Mouse (Mus musculus): ENCODE results near the gene Foxn3. TPM values are rescaled to one million over a fixed set of nuclear protein-coding genes. Genes with fewer than 3 reads are reported as not detected.

Foxn3 gene
- polyA plus RNA-seq, 1 experiment from 2014 or later, result 93.4 TPM

DNA sequence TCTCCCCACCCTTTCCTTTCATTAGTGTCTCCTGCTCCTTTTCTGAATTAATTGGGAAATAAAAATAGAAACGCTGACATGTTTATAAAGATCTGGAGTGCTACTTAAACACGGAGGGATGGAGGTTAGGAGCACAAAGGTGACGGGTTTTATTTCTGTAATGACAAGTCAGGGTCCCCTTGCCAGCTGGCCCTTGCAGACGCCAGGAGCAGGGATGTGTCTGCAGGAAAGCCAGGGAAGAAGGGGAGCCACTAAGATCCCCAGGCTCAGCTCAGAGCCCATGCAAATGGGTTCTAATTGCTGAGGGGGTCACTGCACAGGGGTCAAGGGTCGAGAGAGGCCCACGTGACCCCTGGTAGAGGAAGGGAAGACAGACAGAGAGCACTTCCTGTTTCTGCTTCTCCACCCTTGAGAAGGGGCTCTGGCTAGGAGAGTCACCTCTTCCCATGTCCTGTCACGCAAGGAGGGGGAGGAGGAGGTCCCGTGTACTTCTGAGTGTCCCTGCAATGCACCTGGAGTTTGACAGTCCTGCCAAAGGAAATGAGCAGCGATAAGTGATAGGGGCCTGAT lies 36.7 kb downstream of the Foxn3 start:
- Histone ChIP-seq H3K9me3 (ENCODE audit: control insufficient read depth, low read depth, low read length) (no peaks in the 10 kb centered on the region), H3K4me3 (ENCODE audit: low read depth, low read length) (no peak overlapping the region), H3K36me3 (ENCODE audit: control insufficient read depth, insufficient read depth, low read length) (no peaks in the 10 kb centered on the region), H3K9ac (replicated peaks; ENCODE audit: low read depth, low read length) (no peak overlapping the region), H3K27ac (ENCODE audit: low read length) (no peak overlapping the region), H3K4me2 (replicated peaks; ENCODE audit: low read depth, low read length) (no peak overlapping the region), H3K4me1 (ENCODE audit: control insufficient read depth, insufficient read depth, low read length) (peaks cover 35% of the 10 kb centered on the region), H3K27me3 (ENCODE audit: control insufficient read depth, insufficient read depth, low read length) (no peaks in the 10 kb centered on the region)
- WGBS, result 50% methylated on average over 9 of the region's 9 CpGs
- no peak for ATAC-seq (ENCODE audit: insufficient number of reproducible peaks, insufficient read depth, low FRiP score, low read depth)

GRCm38 (mm10) chr12:99522882-99523281 lies 40.5 kb downstream of the Foxn3 start:
- H3K4me1 ChIP-seq (ENCODE audit: control insufficient read depth, insufficient read depth, low read length), result peaks cover 6% of the 10 kb centered on the region; the same call in 1 of the 2 replicates
- no peaks in the 10 kb centered on the region for H3K9me3 ChIP-seq (ENCODE audit: control insufficient read depth, low read depth, low read length)
- no peak overlapping the region for H3K4me3 ChIP-seq (ENCODE audit: low read depth, low read length)
- no peak overlapping the region for H3K9ac ChIP-seq (replicated peaks; ENCODE audit: low read depth, low read length)
- no peaks in the 10 kb centered on the region for H3K27me3 ChIP-seq (ENCODE audit: control insufficient read depth, insufficient read depth, low read length)
- 81% methylated on average over 2 of the region's 2 CpGs for WGBS
- H3K27ac ChIP-seq (ENCODE audit: low read length), result no peak overlapping the region
- no peak for ATAC-seq (ENCODE audit: insufficient number of reproducible peaks, insufficient read depth, low FRiP score, low read depth)
- H3K36me3 ChIP-seq (ENCODE audit: control insufficient read depth, insufficient read depth, low read length), result no peaks in the 10 kb centered on the region
- H3K4me2 ChIP-seq (replicated peaks; ENCODE audit: low read depth, low read length), result no peak overlapping the region

- H3K36me3 ChIP-seq (ENCODE audit: control insufficient read depth, insufficient read depth, low read length), result no peaks in the 10 kb centered on the region
- no peaks in the 10 kb centered on the region for H3K27me3 ChIP-seq (ENCODE audit: control insufficient read depth, insufficient read depth, low read length)
- 86% methylated on average over 4 of the region's 4 CpGs for WGBS
Measured at GRCm38 (mm10) chr12:99519862-99520261, 43.5 kb downstream of the Foxn3 start.

DNA sequence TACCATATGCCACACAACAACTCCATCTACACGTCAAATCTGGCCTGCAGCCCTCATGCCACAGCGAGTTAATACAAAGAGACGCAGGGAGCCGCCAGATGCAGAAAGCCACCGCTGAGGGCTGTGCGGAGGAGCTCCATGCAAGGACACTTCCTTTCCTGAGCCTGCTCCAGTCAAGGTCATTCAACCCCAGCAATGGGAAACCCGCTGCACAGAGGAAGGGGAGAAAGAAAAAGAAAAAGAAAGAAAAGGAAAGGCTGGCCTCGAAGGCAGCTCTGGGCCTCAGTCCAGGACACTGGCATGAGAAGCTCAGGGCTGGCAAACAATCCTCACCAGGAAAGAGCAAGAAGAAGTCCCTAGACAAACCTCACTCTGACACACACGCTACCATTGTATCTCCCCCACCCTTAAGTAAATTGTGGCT lies 44.2 kb downstream of the Foxn3 start:
- H3K36me3 ChIP-seq (ENCODE audit: control insufficient read depth, insufficient read depth, low read length), result no peaks in the 10 kb centered on the region
- no peak overlapping the region for H3K4me3 ChIP-seq (ENCODE audit: low read depth, low read length)
- no peak overlapping the region for H3K27ac ChIP-seq (ENCODE audit: low read length)
- no peaks in the 10 kb centered on the region for H3K9me3 ChIP-seq (ENCODE audit: control insufficient read depth, low read depth, low read length)
- H3K4me2 ChIP-seq (replicated peaks; ENCODE audit: low read depth, low read length), result no peak overlapping the region
- WGBS, result 69% methylated on average over 9 of the region's 9 CpGs
- no peak overlapping the region for H3K9ac ChIP-seq (replicated peaks; ENCODE audit: low read depth, low read length)
- no peak for ATAC-seq (ENCODE audit: insufficient number of reproducible peaks, insufficient read depth, low FRiP score, low read depth)
- H3K27me3 ChIP-seq (ENCODE audit: control insufficient read depth, insufficient read depth, low read length), result no peaks in the 10 kb centered on the region
- no peaks in the 10 kb centered on the region for H3K4me1 ChIP-seq (ENCODE audit: control insufficient read depth, insufficient read depth, low read length)

More at GRCm38 (mm10) chr12:99519862-99520261, 43.5 kb downstream of the Foxn3 start:
- Histone ChIP-seq H3K27ac (ENCODE audit: low read length) (no peak overlapping the region), H3K4me2 (replicated peaks; ENCODE audit: low read depth, low read length) (no peak overlapping the region), H3K4me1 (ENCODE audit: control insufficient read depth, insufficient read depth, low read length) (no peaks in the 10 kb centered on the region), H3K9ac (replicated peaks; ENCODE audit: low read depth, low read length) (no peak overlapping the region), H3K4me3 (ENCODE audit: low read depth, low read length) (no peak overlapping the region), H3K9me3 (ENCODE audit: control insufficient read depth, low read depth, low read length) (no peaks in the 10 kb centered on the region)
- ATAC-seq (ENCODE audit: insufficient number of reproducible peaks, insufficient read depth, low FRiP score, low read depth), result no peak

DNA sequence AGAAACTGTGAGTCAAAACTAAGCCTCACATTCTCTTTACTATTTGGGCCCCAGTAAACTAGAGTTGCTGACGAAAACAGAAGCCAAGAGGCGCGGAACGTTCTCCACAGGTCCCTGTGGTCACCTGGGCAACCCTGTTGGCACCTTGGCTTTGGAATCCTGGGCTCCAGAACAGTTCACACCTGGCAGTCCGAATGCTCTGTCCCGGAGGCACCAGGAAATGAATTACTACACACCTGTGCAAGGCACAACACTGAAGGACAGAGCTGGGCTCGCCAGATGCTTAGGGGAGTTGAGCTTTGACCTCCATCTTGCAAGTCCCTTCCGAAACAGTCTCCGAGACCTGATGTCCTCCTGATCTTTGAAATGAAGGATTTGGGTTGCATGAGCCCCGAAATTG lies 44.7 kb downstream of the Foxn3 start:
- H3K9me3 ChIP-seq (ENCODE audit: control insufficient read depth, low read depth, low read length), result no peaks in the 10 kb centered on the region
- no peaks in the 10 kb centered on the region for H3K4me1 ChIP-seq (ENCODE audit: control insufficient read depth, insufficient read depth, low read length)
- H3K9ac ChIP-seq (replicated peaks; ENCODE audit: low read depth, low read length), result no peak overlapping the region
- H3K4me3 ChIP-seq (ENCODE audit: low read depth, low read length), result no peak overlapping the region
- no peak overlapping the region for H3K27ac ChIP-seq (ENCODE audit: low read length)
- no peaks in the 10 kb centered on the region for H3K36me3 ChIP-seq (ENCODE audit: control insufficient read depth, insufficient read depth, low read length)
- no peaks in the 10 kb centered on the region for H3K27me3 ChIP-seq (ENCODE audit: control insufficient read depth, insufficient read depth, low read length)
- no peak overlapping the region for H3K4me2 ChIP-seq (replicated peaks; ENCODE audit: low read depth, low read length)
- no peak for ATAC-seq (ENCODE audit: insufficient number of reproducible peaks, insufficient read depth, low FRiP score, low read depth)
- WGBS, result 93% methylated on average over 10 of the region's 10 CpGs

DNA sequence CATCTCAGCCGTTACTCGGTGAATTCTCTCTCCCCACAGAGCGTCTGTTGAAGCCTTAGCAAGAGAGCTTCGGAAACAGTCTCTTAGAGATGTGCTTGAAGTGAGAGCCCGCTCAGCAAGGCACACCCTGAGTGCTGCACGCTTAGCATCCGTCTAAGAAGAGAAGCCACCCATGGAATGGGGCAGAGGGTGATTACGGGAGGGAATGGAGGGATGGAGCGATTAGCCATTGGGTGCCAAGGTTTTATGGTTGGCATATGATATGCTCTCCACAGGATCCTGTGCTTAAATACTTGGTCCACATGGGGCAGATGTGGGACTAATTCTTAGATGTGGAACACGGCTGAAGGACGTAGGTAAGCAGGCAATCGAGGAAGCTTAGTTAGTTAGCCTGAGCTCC lies 45.3 kb downstream of the Foxn3 start:
- H3K27ac ChIP-seq (ENCODE audit: low read length), result no peak overlapping the region
- no peaks in the 10 kb centered on the region for H3K9me3 ChIP-seq (ENCODE audit: control insufficient read depth, low read depth, low read length)
- H3K4me2 ChIP-seq (replicated peaks; ENCODE audit: low read depth, low read length), result no peak overlapping the region
- H3K9ac ChIP-seq (replicated peaks; ENCODE audit: low read depth, low read length), result no peak overlapping the region
- H3K36me3 ChIP-seq (ENCODE audit: control insufficient read depth, insufficient read depth, low read length), result no peaks in the 10 kb centered on the region
- H3K27me3 ChIP-seq (ENCODE audit: control insufficient read depth, insufficient read depth, low read length), result no peaks in the 10 kb centered on the region
- no peaks in the 10 kb centered on the region for H3K4me1 ChIP-seq (ENCODE audit: control insufficient read depth, insufficient read depth, low read length)
- WGBS, result 85% methylated on average over 12 of the region's 12 CpGs
- no peak for ATAC-seq (ENCODE audit: insufficient number of reproducible peaks, insufficient read depth, low FRiP score, low read depth)
- no peak overlapping the region for H3K4me3 ChIP-seq (ENCODE audit: low read depth, low read length)

GRCm38 (mm10) chr12:99517296-99517695 lies 46.1 kb downstream of the Foxn3 start:
- no peaks in the 10 kb centered on the region for H3K9me3 ChIP-seq (ENCODE audit: control insufficient read depth, low read depth, low read length)
- no peak overlapping the region for H3K4me2 ChIP-seq (replicated peaks; ENCODE audit: low read depth, low read length)
- no peak overlapping the region for H3K27ac ChIP-seq (ENCODE audit: low read length)
- H3K36me3 ChIP-seq (ENCODE audit: control insufficient read depth, insufficient read depth, low read length), result no peaks in the 10 kb centered on the region
- H3K4me3 ChIP-seq (ENCODE audit: low read depth, low read length), result no peak overlapping the region
- no peak overlapping the region for H3K9ac ChIP-seq (replicated peaks; ENCODE audit: low read depth, low read length)
- no peak for ATAC-seq (ENCODE audit: insufficient number of reproducible peaks, insufficient read depth, low FRiP score, low read depth)
- 88% methylated on average over 5 of the region's 5 CpGs for WGBS
- H3K4me1 ChIP-seq (ENCODE audit: control insufficient read depth, insufficient read depth, low read length), result no peaks in the 10 kb centered on the region
- H3K27me3 ChIP-seq (ENCODE audit: control insufficient read depth, insufficient read depth, low read length), result no peaks in the 10 kb centered on the region

GRCm38 (mm10) chr12:99515481-99515880 lies 47.9 kb downstream of the Foxn3 start:
- Histone ChIP-seq H3K4me2 (replicated peaks; ENCODE audit: low read depth, low read length) (no peak overlapping the region), H3K9me3 (ENCODE audit: control insufficient read depth, low read depth, low read length) (no peaks in the 10 kb centered on the region), H3K4me1 (ENCODE audit: control insufficient read depth, insufficient read depth, low read length) (no peaks in the 10 kb centered on the region), H3K36me3 (ENCODE audit: control insufficient read depth, insufficient read depth, low read length) (no peaks in the 10 kb centered on the region), H3K27ac (ENCODE audit: low read length) (no peak overlapping the region), H3K9ac (replicated peaks; ENCODE audit: low read depth, low read length) (no peak overlapping the region), H3K4me3 (ENCODE audit: low read depth, low read length) (no peak overlapping the region), H3K27me3 (ENCODE audit: control insufficient read depth, insufficient read depth, low read length) (no peaks in the 10 kb centered on the region)
- WGBS, result 66% methylated on average over 3 of the region's 3 CpGs
- no peak for ATAC-seq (ENCODE audit: insufficient number of reproducible peaks, insufficient read depth, low FRiP score, low read depth)

- no peak for ATAC-seq (ENCODE audit: insufficient number of reproducible peaks, insufficient read depth, low FRiP score, low read depth)
- H3K36me3 ChIP-seq (ENCODE audit: control insufficient read depth, insufficient read depth, low read length), result no peaks in the 10 kb centered on the region
- H3K9me3 ChIP-seq (ENCODE audit: control insufficient read depth, low read depth, low read length), result no peaks in the 10 kb centered on the region
- H3K9ac ChIP-seq (replicated peaks; ENCODE audit: low read depth, low read length), result no peak overlapping the region
- H3K27ac ChIP-seq (ENCODE audit: low read length), result no peak overlapping the region
- no peaks in the 10 kb centered on the region for H3K4me1 ChIP-seq (ENCODE audit: control insufficient read depth, insufficient read depth, low read length)
- no peak overlapping the region for H3K4me3 ChIP-seq (ENCODE audit: low read depth, low read length)
- H3K4me2 ChIP-seq (replicated peaks; ENCODE audit: low read depth, low read length), result no peak overlapping the region
- WGBS, result 87% methylated on average over 5 of the region's 5 CpGs
- no peaks in the 10 kb centered on the region for H3K27me3 ChIP-seq (ENCODE audit: control insufficient read depth, insufficient read depth, low read length)
Measured at GRCm38 (mm10) chr12:99511644-99512043, 51.7 kb downstream of the Foxn3 start.
